Mouse (Mus musculus): ENCODE measurements around the gene 9230112D13Rik.

Gene 9230112D13Rik

GRCm38 (mm10) chr14:34500309-34500708 lies 22.3 kb downstream of the 9230112D13Rik start:
- in situ Hi-C loops (cut with MboI, MseI): no loop called here

DNA sequence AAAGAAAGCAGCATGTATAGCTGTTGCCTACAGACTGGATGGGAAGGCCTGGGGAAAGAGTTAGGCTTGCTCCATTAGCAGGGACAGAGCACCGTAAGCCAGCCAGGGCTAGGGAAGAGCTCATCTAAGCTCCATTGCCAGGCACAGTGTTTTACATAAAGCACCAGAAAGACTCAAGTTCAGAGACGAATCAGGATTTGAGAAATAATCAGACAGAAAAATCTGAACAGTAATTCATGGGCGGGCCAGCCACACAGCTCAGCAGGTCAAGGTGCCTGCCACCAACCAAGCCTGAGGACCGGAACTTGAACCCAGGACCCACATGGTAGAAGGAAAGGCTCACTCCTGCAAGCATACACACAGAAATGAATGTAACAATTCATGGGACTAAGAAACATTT lies 22.9 kb downstream of the 9230112D13Rik start:
- in situ Hi-C loops (cut with MboI, MseI): no loop called here

DNA sequence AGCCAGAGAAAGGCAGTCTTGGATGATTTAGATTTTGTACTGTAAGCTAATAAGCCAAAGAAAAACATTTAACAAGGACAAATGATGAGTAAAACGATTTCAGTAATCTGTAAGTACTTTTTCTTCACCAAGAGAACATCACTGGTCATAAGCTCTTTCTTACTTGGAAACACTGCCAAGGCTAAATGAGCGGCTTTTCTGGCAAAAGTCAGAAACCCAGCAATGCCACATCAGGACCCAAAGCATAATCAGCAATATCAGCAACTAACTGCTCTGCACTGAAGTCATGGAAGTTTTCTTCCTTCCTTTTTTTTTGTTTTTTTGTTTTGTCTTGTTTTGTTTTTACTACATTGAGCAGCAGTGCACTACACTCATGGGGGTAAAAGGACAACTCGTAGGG lies 25.3 kb downstream of the 9230112D13Rik start:
- in situ Hi-C loops (cut with MboI, MseI): no loop called here

GRCm38 (mm10) chr14:34493682-34494081 lies 28.9 kb downstream of the 9230112D13Rik start:
- in situ Hi-C loops (cut with MboI, MseI): no loop called here

DNA sequence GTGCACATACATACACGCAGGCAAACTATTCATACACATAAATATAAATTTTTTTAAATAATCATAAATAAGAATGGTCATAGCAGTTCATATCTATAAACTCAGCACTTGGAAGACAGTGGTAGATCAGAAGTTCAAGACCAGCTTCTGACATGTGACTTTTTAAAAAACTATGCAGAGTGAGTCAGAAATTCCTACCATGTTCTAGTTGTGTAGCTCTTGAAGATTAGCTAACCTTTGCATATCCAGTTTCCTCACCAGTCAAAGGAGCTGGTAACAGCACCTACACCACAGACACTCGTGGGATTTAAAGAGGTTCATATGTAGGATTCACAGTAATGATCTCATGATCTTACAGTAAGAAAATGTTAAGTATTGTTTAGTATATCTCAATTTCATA lies 29.9 kb downstream of the 9230112D13Rik start:
- in situ Hi-C loops (cut with MboI, MseI): no loop called here

DNA sequence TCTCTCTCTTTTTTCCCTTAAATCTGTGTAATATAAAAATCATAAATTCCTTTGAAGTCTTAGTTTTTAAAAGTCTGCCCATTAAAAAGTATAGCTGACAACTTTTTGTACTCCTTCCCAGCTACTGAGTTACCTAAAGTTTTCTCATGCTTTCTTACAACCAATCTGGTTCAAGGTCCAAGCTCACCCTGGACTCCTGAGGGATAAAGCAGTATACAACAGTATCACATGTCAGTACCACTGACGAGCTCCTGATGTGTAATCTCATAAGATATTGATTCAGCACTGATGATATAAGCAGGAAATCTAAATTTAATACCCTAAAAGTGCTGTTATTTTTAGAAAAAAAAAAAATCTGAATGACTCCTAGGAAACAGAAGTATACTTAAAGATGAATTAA lies 31.6 kb downstream of the 9230112D13Rik start:
- in situ Hi-C loops (cut with MboI, MseI): no loop called here

DNA sequence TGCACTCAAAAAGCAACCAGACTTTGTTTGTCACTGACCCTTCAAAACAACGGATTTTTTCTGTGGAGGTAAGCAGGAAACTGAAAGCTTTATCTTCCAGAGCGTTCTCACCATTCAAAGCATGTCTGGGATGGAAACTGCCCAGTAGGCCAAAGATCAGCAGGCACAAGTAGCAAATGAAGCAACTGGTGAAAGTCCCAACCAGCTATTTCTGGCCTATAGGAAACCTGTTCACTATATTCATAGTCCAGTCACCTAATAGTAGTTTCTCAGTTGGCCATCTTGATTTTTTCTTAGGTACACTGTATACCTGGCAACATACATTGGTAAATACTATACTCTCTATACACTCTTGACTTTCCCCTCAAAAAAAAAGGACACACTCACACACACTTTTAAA lies 32.7 kb downstream of the 9230112D13Rik start:
- in situ Hi-C loops (cut with MboI, MseI): no loop called here

DNA sequence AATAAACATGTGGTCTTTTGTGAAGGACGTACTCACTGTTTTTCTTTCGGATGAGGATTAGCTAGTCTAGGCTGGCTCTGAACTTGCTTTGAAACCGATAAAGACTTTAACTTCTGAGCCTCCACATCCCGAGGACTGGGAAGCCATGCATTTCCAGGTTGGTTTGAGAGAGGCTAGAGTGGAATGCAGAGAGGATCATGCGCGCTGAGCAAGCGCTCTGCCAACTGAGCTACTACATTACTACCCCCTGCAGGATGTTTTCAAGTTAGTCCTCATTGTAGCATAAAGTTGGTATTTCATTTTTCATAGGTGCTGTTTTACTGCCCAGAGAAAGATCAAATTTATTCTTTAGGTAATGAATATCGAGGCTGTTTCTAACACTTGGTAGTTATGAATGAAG lies 36.4 kb downstream of the 9230112D13Rik start:
- in situ Hi-C loops (cut with MboI, MseI): no loop called here

- in situ Hi-C loops (cut with MboI, MseI): no loop called here
Observed at GRCm38 (mm10) chr14:34483469-34484341, 38.9 kb downstream of the 9230112D13Rik start.

GRCm38 (mm10) chr14:34471591-34471990 lies 51.0 kb downstream of the 9230112D13Rik start:
- in situ Hi-C loops (cut with MboI, MseI): no loop called here

GRCm38 (mm10) chr14:34466291-34466690 lies 56.3 kb downstream of the 9230112D13Rik start:
- in situ Hi-C loops (cut with MboI, MseI): no loop called here
